Mouse (Mus musculus) kidney, adult 9 months (tissue): ENCODE measurements around the gene Ltb4r1.

ENCODE experiments used
- DNase-seq: peaks from one replicate; pipeline ENCODE4 v3.0.0; 2022

The Ltb4r1 gene

GRCm38 (mm10) chr14:55747051-55747847 lies 18.5 kb upstream of the Ltb4r1 start:
- no peak for DNase-seq

- no peak for DNase-seq
Observed at GRCm38 (mm10) chr14:55757566-55757965, 8.2 kb upstream of the Ltb4r1 start.

- DNase-seq: peak; percentile 95
Observed at GRCm38 (mm10) chr14:55758363-55758784, 7.4 kb upstream of the Ltb4r1 start, which contains the start of gene Cideb. TSS of gene Cideb (minus strand) at chr14:55758458.

- DNase-seq: peak; percentile 96
Observed at GRCm38 (mm10) chr14:55760156-55760555, 5.6 kb upstream of the Ltb4r1 start.

- DNase-seq: no peak
Observed at GRCm38 (mm10) chr14:55761163-55761562, 4.6 kb upstream of the Ltb4r1 start, which contains the start of gene Ltb4r2. TSS of gene Ltb4r2 (plus strand) at chr14:55761428.

GRCm38 (mm10) chr14:55762001-55762821 lies 3.6 kb upstream of the Ltb4r1 start:
- DNase-seq: peak; percentile 46

- DNase-seq: no peak
Observed at GRCm38 (mm10) chr14:55763166-55763565, 2.6 kb upstream of the Ltb4r1 start.

GRCm38 (mm10) chr14:55767519-55768414 lies 2.0 kb downstream of the Ltb4r1 start:
- peak; percentile 79 for DNase-seq

- DNase-seq: no peak
Observed at GRCm38 (mm10) chr14:55768555-55768954, 2.8 kb downstream of the Ltb4r1 start.

GRCm38 (mm10) chr14:55769087-55769703 lies 3.4 kb downstream of the Ltb4r1 start:
- no peak for DNase-seq

- DNase-seq: no peak
Observed at GRCm38 (mm10) chr14:55776711-55777110, 10.9 kb downstream of the Ltb4r1 start.

GRCm38 (mm10) chr14:55777176-55777575 lies 11.4 kb downstream of the Ltb4r1 start:
- no peak for DNase-seq

- DNase-seq: no peak
Observed at GRCm38 (mm10) chr14:55777806-55778205, 12.0 kb downstream of the Ltb4r1 start.

- no peak for DNase-seq
Observed at GRCm38 (mm10) chr14:55778686-55779085, 12.9 kb downstream of the Ltb4r1 start.

- DNase-seq: no peak
Observed at GRCm38 (mm10) chr14:55779656-55780055, 13.9 kb downstream of the Ltb4r1 start.

GRCm38 (mm10) chr14:55780736-55781135 lies 15.0 kb downstream of the Ltb4r1 start:
- DNase-seq: no peak

GRCm38 (mm10) chr14:55781310-55781709 lies 15.5 kb downstream of the Ltb4r1 start:
- peak; percentile 79 for DNase-seq

- peak; percentile 1 for DNase-seq
Observed at GRCm38 (mm10) chr14:55782361-55782960, 16.7 kb downstream of the Ltb4r1 start.

GRCm38 (mm10) chr14:55783171-55783957 lies 17.6 kb downstream of the Ltb4r1 start:
- DNase-seq: peak; percentile 67

- peak; percentile 5 for DNase-seq
Observed at GRCm38 (mm10) chr14:55783958-55784235, 18.1 kb downstream of the Ltb4r1 start, which contains the start of gene Adcy4. TSS of gene Adcy4 (minus strand) at chr14:55784095.

GRCm38 (mm10) chr14:55785195-55785594 lies 19.4 kb downstream of the Ltb4r1 start:
- peak; percentile 6 for DNase-seq
